Mouse (Mus musculus): ENCODE measurements around the gene Gm10647.

Gm10647 gene

DNA sequence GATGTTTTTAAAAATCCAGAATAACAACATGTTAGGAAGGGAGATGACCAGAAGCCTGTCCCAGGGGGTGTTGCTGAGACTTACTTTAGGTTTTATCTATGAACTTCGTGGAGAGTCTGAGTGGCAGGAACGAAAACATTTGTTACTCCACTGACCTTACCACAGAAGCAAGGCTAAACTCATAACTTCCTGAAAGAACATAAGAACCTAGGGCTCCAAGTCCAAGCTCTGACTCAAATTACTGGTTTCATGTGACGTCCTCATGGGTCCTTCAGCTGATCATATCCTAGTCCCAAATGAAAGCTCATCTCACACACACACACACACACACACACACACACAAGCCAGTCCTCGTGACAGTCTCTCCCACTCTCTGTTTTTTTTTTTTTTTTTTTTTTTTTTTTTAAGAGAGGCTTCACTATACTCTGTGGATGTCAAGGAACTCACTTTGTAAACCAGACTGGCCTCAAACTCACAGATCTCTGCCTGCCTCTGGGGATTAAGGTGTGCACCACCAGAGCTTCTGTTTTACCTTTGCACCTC is 35.6 kb downstream of the Gm10647 start:
- H3K9me3 ChIP-seq (ENCODE audit: low read length), result no peaks in the 10 kb centered on the region
- TF ChIP-seq CTCF (conservative IDR thresholded peaks at IDR 0.05; ENCODE audit: low read length), result no peak
- TF ChIP-seq NANOG (IDR thresholded peaks at IDR 0.05; ENCODE audit: borderline replicate concordance, low read length), result no peak
- TF ChIP-seq POU5F1 (IDR thresholded peaks at IDR 0.05; ENCODE audit: borderline replicate concordance, low read length), result no peak
- no peak overlapping the region for H3K4me3 ChIP-seq (replicated peaks; ENCODE audit: low read length)
- H3K4me1 ChIP-seq (replicated peaks; ENCODE audit: low read depth, low read length), result peaks cover 14% of the 10 kb centered on the region
- no peaks in the 10 kb centered on the region for H3K36me3 ChIP-seq (ENCODE audit: insufficient read depth, low read length)
- H3K27me3 ChIP-seq (ENCODE audit: insufficient read depth, low read length), result peaks cover 36% of the 10 kb centered on the region

DNA sequence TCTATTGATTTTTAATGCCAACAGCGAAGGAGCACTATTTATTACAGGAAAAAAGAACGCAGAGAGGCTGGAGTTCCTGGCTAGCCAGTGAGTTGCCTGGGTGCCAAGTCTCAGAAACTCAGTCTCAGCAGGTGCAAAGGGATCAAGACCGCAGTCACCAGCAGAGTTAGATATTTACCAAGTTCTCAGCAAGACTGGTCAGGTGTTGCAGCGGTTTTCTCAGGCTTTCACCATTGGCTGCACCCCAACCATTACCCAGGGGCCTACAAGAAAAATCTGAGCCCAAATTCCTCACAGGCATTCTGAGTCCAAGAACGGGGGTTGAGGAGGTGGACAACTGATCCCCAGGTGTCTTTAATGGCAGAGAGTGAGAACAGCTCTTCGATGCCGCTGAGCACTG is 37.0 kb downstream of the Gm10647 start:
- H3K9me3 ChIP-seq (ENCODE audit: low read length), result no peaks in the 10 kb centered on the region
- TF ChIP-seq POU5F1 (IDR thresholded peaks at IDR 0.05; ENCODE audit: borderline replicate concordance, low read length), result no peak
- no peak for TF ChIP-seq CTCF (conservative IDR thresholded peaks at IDR 0.05; ENCODE audit: low read length)
- TF ChIP-seq NANOG (IDR thresholded peaks at IDR 0.05; ENCODE audit: borderline replicate concordance, low read length), result no peak
- peak overlapping the region; percentile 87 for H3K4me3 ChIP-seq (replicated peaks; ENCODE audit: low read length)
- H3K4me1 ChIP-seq (replicated peaks; ENCODE audit: low read depth, low read length), result peaks cover 14% of the 10 kb centered on the region
- peaks cover 37% of the 10 kb centered on the region for H3K27me3 ChIP-seq (ENCODE audit: insufficient read depth, low read length)
- H3K36me3 ChIP-seq (ENCODE audit: insufficient read depth, low read length), result no peaks in the 10 kb centered on the region

- Histone ChIP-seq H3K27me3 (ENCODE audit: insufficient read depth, low read length) (peaks cover 37% of the 10 kb centered on the region), H3K36me3 (ENCODE audit: insufficient read depth, low read length) (no peaks in the 10 kb centered on the region), H3K4me3 (replicated peaks; ENCODE audit: low read length) (peak within 1 kb of the TSS; percentile 87), H3K4me1 (replicated peaks; ENCODE audit: low read depth, low read length) (peaks cover 14% of the 10 kb centered on the region), H3K9me3 (ENCODE audit: low read length) (no peaks in the 10 kb centered on the region)
- TF ChIP-seq CTCF (conservative IDR thresholded peaks at IDR 0.05; ENCODE audit: low read length) (no peak), POU5F1 (IDR thresholded peaks at IDR 0.05; ENCODE audit: borderline replicate concordance, low read length) (no peak), NANOG (IDR thresholded peaks at IDR 0.05; ENCODE audit: borderline replicate concordance, low read length) (no peak)
Measured at GRCm38 (mm10) chr9:66834318-66835096, 37.7 kb downstream of the Gm10647 start, which contains the start of gene Aph1c. TSS of gene Aph1c (minus strand) at chr9:66834726.

DNA sequence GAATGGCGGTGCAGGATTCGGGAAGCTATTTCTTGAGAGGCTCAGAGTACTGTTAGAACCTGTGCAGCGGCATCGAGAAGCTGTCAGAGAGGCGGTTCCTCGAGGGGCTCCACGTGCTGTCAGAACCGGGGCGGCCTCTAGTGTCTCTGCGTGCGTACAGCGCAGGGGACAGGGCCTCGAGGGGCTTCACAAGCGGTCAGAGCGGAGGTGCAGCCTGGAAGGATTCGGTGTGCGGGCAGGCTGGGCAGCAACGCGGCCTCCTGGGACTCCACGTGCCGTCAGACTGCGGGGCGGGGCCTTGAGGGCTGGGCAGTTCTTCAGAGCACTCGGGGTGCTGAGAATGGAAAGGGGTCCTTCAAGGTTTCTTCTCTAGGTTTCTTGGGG is 38.2 kb downstream of the Gm10647 start:
- no peak for TF ChIP-seq CTCF (conservative IDR thresholded peaks at IDR 0.05; ENCODE audit: low read length)
- H3K4me3 ChIP-seq (replicated peaks; ENCODE audit: low read length), result peak overlapping the region; percentile 87
- no peaks in the 10 kb centered on the region for H3K9me3 ChIP-seq (ENCODE audit: low read length)
- H3K36me3 ChIP-seq (ENCODE audit: insufficient read depth, low read length), result no peaks in the 10 kb centered on the region
- peaks cover 14% of the 10 kb centered on the region for H3K4me1 ChIP-seq (replicated peaks; ENCODE audit: low read depth, low read length)
- peaks cover 37% of the 10 kb centered on the region for H3K27me3 ChIP-seq (ENCODE audit: insufficient read depth, low read length)

DNA sequence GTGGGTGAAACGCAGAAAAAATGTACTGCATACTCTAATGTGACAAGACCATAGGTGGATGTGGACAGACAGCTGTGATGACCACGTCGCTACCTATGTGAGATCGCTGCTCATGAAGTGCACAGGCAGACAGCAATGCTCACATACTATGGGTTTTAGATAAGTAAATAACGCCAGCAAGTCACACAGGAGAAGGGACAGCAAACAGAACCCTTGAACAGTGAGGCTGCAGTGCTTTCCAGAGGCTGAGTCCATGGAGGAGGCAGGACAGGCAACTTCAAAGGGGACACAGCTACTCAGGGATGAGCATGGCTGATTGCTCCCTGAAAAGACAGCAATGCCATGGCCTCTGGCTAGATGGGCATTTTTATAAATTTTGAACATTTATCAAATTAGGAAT is 50.0 kb downstream of the Gm10647 start:
- H3K4me3 ChIP-seq (replicated peaks; ENCODE audit: low read length), result no peak overlapping the region
- no peaks in the 10 kb centered on the region for H3K27me3 ChIP-seq (ENCODE audit: insufficient read depth, low read length)
- no peaks in the 10 kb centered on the region for H3K4me1 ChIP-seq (replicated peaks; ENCODE audit: low read depth, low read length)
- TF ChIP-seq POU5F1 (IDR thresholded peaks at IDR 0.05; ENCODE audit: borderline replicate concordance, low read length), result no peak
- TF ChIP-seq CTCF (conservative IDR thresholded peaks at IDR 0.05; ENCODE audit: low read length), result no peak
- TF ChIP-seq NANOG (IDR thresholded peaks at IDR 0.05; ENCODE audit: borderline replicate concordance, low read length), result no peak
- H3K36me3 ChIP-seq (ENCODE audit: insufficient read depth, low read length), result peaks cover 13% of the 10 kb centered on the region
- no peaks in the 10 kb centered on the region for H3K9me3 ChIP-seq (ENCODE audit: low read length)
